Mouse (Mus musculus) cerebellum, adult 11-12 months (tissue): Measurements from ENCODE around the gene Zdhhc8.
A peak's percentile ranks its signal among the peaks of the same experiment; 100 is the strongest.

Experiments
- DNase-seq: peaks from one replicate; pipeline ENCODE4 v3.0.0; 2022

Zdhhc8 gene

GRCm38 (mm10) chr16:18234671-18235388 lies at the start of gene Zdhhc8:
TSS of gene Zdhhc8 (minus strand) at chr16:18235136.
- DNase-seq: peak; percentile 76

GRCm38 (mm10) chr16:18275166-18275565 lies 40.2 kb upstream of the Zdhhc8 start:
- no peak for DNase-seq

GRCm38 (mm10) chr16:18268182-18268581 lies 33.2 kb upstream of the Zdhhc8 start:
- no peak for DNase-seq

- DNase-seq: no peak
These were observed 30.1 kb upstream of the Zdhhc8 start for GRCm38 (mm10) chr16:18265024-18265423.

GRCm38 (mm10) chr16:18258221-18258620 lies 23.3 kb upstream of the Zdhhc8 start, which contains the start of gene Gm49776:
TSS of gene Gm49776 (minus strand) at chr16:18258321.
- no peak for DNase-seq

- DNase-seq: no peak
These were observed 18.9 kb upstream of the Zdhhc8 start for GRCm38 (mm10) chr16:18253866-18254265.

GRCm38 (mm10) chr16:18252736-18253135 lies 17.8 kb upstream of the Zdhhc8 start:
- no peak for DNase-seq

- DNase-seq: peak; percentile 44
These were observed 16.2 kb upstream of the Zdhhc8 start for GRCm38 (mm10) chr16:18250828-18251790.

GRCm38 (mm10) chr16:18250231-18250630 lies 15.3 kb upstream of the Zdhhc8 start:
- DNase-seq: no peak

GRCm38 (mm10) chr16:18249364-18249967 lies 14.5 kb upstream of the Zdhhc8 start:
- peak; percentile 69 for DNase-seq

- DNase-seq: peak; percentile 99
These were observed 13.8 kb upstream of the Zdhhc8 start, which contains the start of the genes Trmt2a and Ranbp1 for GRCm38 (mm10) chr16:18248433-18249363. TSS of gene Trmt2a (plus strand) at chr16:18248679. TSS of gene Ranbp1 (minus strand) at chr16:18248732.

GRCm38 (mm10) chr16:18247521-18248399 lies 12.8 kb upstream of the Zdhhc8 start:
- no peak for DNase-seq

GRCm38 (mm10) chr16:18241581-18241980 lies 6.6 kb upstream of the Zdhhc8 start:
- DNase-seq: no peak

- DNase-seq: peak; percentile 13
These were observed 2.0 kb upstream of the Zdhhc8 start for GRCm38 (mm10) chr16:18236676-18237501.

GRCm38 (mm10) chr16:18235389-18236065 lies 591 bp upstream of the Zdhhc8 start:
- DNase-seq: peak; percentile 70

GRCm38 (mm10) chr16:18233919-18234670 lies 841 bp downstream of the Zdhhc8 start:
- no peak for DNase-seq

GRCm38 (mm10) chr16:18233451-18233850 lies 1.5 kb downstream of the Zdhhc8 start:
- peak; percentile 32 for DNase-seq

GRCm38 (mm10) chr16:18231451-18231850 lies 3.5 kb downstream of the Zdhhc8 start:
- no peak for DNase-seq

- DNase-seq: no peak
These were observed 3.9 kb downstream of the Zdhhc8 start for GRCm38 (mm10) chr16:18231047-18231446.
